Mouse (Mus musculus): Measurements from ENCODE around the gene Tmem178.

GRCm38 (mm10) chr17:80949382-80949781 is 5.0 kb downstream of the Tmem178 start:
- TF ChIP-seq POLR2A (IDR thresholded peaks at IDR 0.05; ENCODE audit: borderline replicate concordance, insufficient read depth, low read length) = no peak
- no peak for TF ChIP-seq CTCF (IDR thresholded peaks at IDR 0.05; ENCODE audit: borderline replicate concordance, insufficient read depth, low read depth, low read length)
